Mouse (Mus musculus) embryonic facial prominence, embryonic 15.5 days (tissue): ENCODE data around the gene Pnkd. TPM values are rescaled to one million over a fixed set of nuclear protein-coding genes. Genes with fewer than 3 reads are reported as not detected.

Source experiments
- ATAC-seq: fragments of 200-750 bp; cut with Nextera tagmentation; 2 replicates; pipeline ENCODE4 v1.8.0; 2017; ENCODE audit warnings: low read depth, moderate TSS enrichment; ENCODE audit not compliant: insufficient number of reproducible peaks, low FRiP score, low TSS enrichment
- H3K27ac ChIP-seq: fragments of 300-500 bp; sonication (generic); replicated peaks from 2 replicates; pipeline ENCODE4 v1.5.1; 2015; ENCODE audit warnings: mild to moderate bottlenecking, inconsistent platforms
- H3K27me3 ChIP-seq: fragments of 300-500 bp; sonication (generic); 2 replicates; pipeline ENCODE4 v1.6.1; 2015; ENCODE audit warnings: inconsistent platforms
- H3K36me3 ChIP-seq: fragments of 300-500 bp; sonication (generic); 2 replicates; pipeline ENCODE4 v1.6.1; 2015; ENCODE audit warnings: mild to moderate bottlenecking, inconsistent platforms
- H3K4me1 ChIP-seq: fragments of 300-500 bp; sonication (generic); 2 replicates; pipeline ENCODE4 v1.6.1; 2015; ENCODE audit warnings: inconsistent platforms
- H3K4me2 ChIP-seq: fragments of 300-500 bp; sonication (generic); replicated peaks from 2 replicates; pipeline ENCODE4 v1.6.1; 2015; ENCODE audit warnings: mild to moderate bottlenecking, inconsistent platforms
- H3K4me3 ChIP-seq: fragments of 300-500 bp; sonication (generic); replicated peaks from 2 replicates; pipeline ENCODE4 v1.5.1; 2015; ENCODE audit warnings: mild to moderate bottlenecking, inconsistent platforms
- H3K9ac ChIP-seq: fragments of 300-500 bp; sonication (generic); 2 replicates; pipeline ENCODE4 v1.6.1; 2015; ENCODE audit warnings: inconsistent platforms
- H3K9me3 ChIP-seq: fragments of 300-500 bp; sonication (generic); replicated peaks from 2 replicates; pipeline ENCODE4 v1.6.1; 2016; ENCODE audit warnings: inconsistent platforms
- WGBS: fragments of 180-500 bp; shearing (Covaris S2); methylation state at CpG from one replicate; pipeline ENCODE4 v1.1.7; 2015; 5-methylcytosine and 5-hydroxymethylcytosine counted together
- polyA plus RNA-seq: library from polyadenylated mRNA; unstranded; fragments of >200 nt; fragmentation: Nextera tagmentation; extraction: Ambion mirVana; gene quantifications from 2 replicates; pipeline ENCODE4 v1.2.1, GENCODE M21; 2015

The Pnkd gene
- polyA plus RNA-seq, 1 experiment from 2014 or later, result 130 TPM

GRCm38 (mm10) chr1:74249331-74249980 is 35.3 kb upstream of the Pnkd start:
- Histone ChIP-seq H3K4me2 (no peak overlapping the region), H3K4me1 (0 out of 2 replicates have a peak, but pooled peaks cover 11% of the 10 kb centered on the region), H3K27ac (peak overlapping the region; percentile 68), H3K27me3 (no peaks in the 10 kb centered on the region), H3K9me3 (no peaks in the 10 kb centered on the region), H3K9ac (no peak overlapping the region), H3K36me3 (peaks cover 46% of the 10 kb centered on the region), H3K4me3 (no peak overlapping the region)
- WGBS, result 64% methylated on average over 5 of the region's 5 CpGs
- ATAC-seq, result no peak

GRCm38 (mm10) chr1:74250096-74250495 is 34.6 kb upstream of the Pnkd start:
- ATAC-seq, result no peak
- Histone ChIP-seq H3K4me2 (no peak overlapping the region), H3K9ac (no peak overlapping the region), H3K9me3 (no peaks in the 10 kb centered on the region), H3K27me3 (no peaks in the 10 kb centered on the region), H3K4me3 (no peak overlapping the region), H3K4me1 (0 out of 2 replicates have a peak, but pooled peaks cover 11% of the 10 kb centered on the region), H3K27ac (no peak overlapping the region), H3K36me3 (peaks cover 51% of the 10 kb centered on the region)
- WGBS, result 87% methylated on average over 4 of the region's 4 CpGs

GRCm38 (mm10) chr1:74255704-74256345 is 28.9 kb upstream of the Pnkd start:
- Histone ChIP-seq H3K4me2 (no peak overlapping the region), H3K4me3 (no peak overlapping the region), H3K9ac (no peak overlapping the region), H3K27ac (no peak overlapping the region), H3K36me3 (peaks cover 74% of the 10 kb centered on the region), H3K9me3 (no peaks in the 10 kb centered on the region), H3K27me3 (no peaks in the 10 kb centered on the region), H3K4me1 (no peaks in the 10 kb centered on the region)
- WGBS, result 94% methylated on average over 8 of the region's 8 CpGs
- ATAC-seq, result no peak

GRCm38 (mm10) chr1:74256782-74257181 is 27.9 kb upstream of the Pnkd start:
- Histone ChIP-seq H3K27ac (no peak overlapping the region), H3K4me3 (no peak overlapping the region), H3K36me3 (peaks cover 70% of the 10 kb centered on the region), H3K4me2 (no peak overlapping the region), H3K9me3 (no peaks in the 10 kb centered on the region), H3K27me3 (no peaks in the 10 kb centered on the region), H3K4me1 (no peaks in the 10 kb centered on the region), H3K9ac (no peak overlapping the region)
- ATAC-seq, result no peak
- WGBS, result 61% methylated on average over 4 of the region's 4 CpGs

- Histone ChIP-seq H3K36me3 (peaks cover 86% of the 10 kb centered on the region), H3K27ac (no peak overlapping the region), H3K4me1 (no peaks in the 10 kb centered on the region), H3K4me2 (no peak overlapping the region), H3K4me3 (no peak overlapping the region), H3K9me3 (no peaks in the 10 kb centered on the region), H3K9ac (no peak overlapping the region), H3K27me3 (no peaks in the 10 kb centered on the region)
- ATAC-seq, result no peak
- WGBS, result 86% methylated on average over 6 of the region's 6 CpGs
These were observed 22.2 kb upstream of the Pnkd start for GRCm38 (mm10) chr1:74262510-74262909.

- no peaks in the 10 kb centered on the region for H3K4me1 ChIP-seq
- H3K27ac ChIP-seq, result no peak overlapping the region
- ATAC-seq, result no peak
- H3K27me3 ChIP-seq, result no peaks in the 10 kb centered on the region
- no peak overlapping the region for H3K4me2 ChIP-seq
- no peak overlapping the region for H3K9ac ChIP-seq
- no peaks in the 10 kb centered on the region for H3K9me3 ChIP-seq
- 87% methylated on average over 8 of the region's 8 CpGs for WGBS
- no peak overlapping the region for H3K4me3 ChIP-seq
- H3K36me3 ChIP-seq, result peaks cover 53% of the 10 kb centered on the region
These were observed 16.0 kb upstream of the Pnkd start for GRCm38 (mm10) chr1:74268750-74269149.

GRCm38 (mm10) chr1:74271659-74272058 is 13.1 kb upstream of the Pnkd start:
- Histone ChIP-seq H3K27me3 (no peaks in the 10 kb centered on the region), H3K9me3 (no peaks in the 10 kb centered on the region), H3K27ac (no peak overlapping the region), H3K9ac (no peak overlapping the region), H3K4me3 (no peak overlapping the region), H3K4me2 (no peak overlapping the region), H3K4me1 (peaks cover 11% of the 10 kb centered on the region; the same call in 1 of the 2 replicates), H3K36me3 (peaks cover 25% of the 10 kb centered on the region)
- ATAC-seq, result no peak
- WGBS, result 70% methylated on average over 4 of the region's 4 CpGs

- H3K9me3 ChIP-seq, result no peaks in the 10 kb centered on the region
- WGBS, result 14% methylated on average over 9 of the region's 9 CpGs
- peak; percentile 13; the same call in 1 of the 2 replicates for ATAC-seq
- H3K27me3 ChIP-seq, result no peaks in the 10 kb centered on the region
- H3K4me1 ChIP-seq, result peaks cover 11% of the 10 kb centered on the region; the same call in 1 of the 2 replicates
- 0 out of 2 replicates have a peak overlapping the region, but pooled peaks have one; percentile 9 for H3K27ac ChIP-seq
- H3K36me3 ChIP-seq, result peaks cover 12% of the 10 kb centered on the region
- H3K9ac ChIP-seq, result no peak overlapping the region
- H3K4me3 ChIP-seq, result no peak overlapping the region
- no peak overlapping the region for H3K4me2 ChIP-seq
These were observed 9.7 kb upstream of the Pnkd start for GRCm38 (mm10) chr1:74275015-74275414.

- no peak for ATAC-seq
- Histone ChIP-seq H3K4me2 (no peak overlapping the region), H3K4me1 (peaks cover 11% of the 10 kb centered on the region; the same call in 1 of the 2 replicates), H3K9ac (no peak overlapping the region), H3K9me3 (no peaks in the 10 kb centered on the region), H3K4me3 (no peak overlapping the region), H3K27ac (no peak overlapping the region), H3K27me3 (no peaks in the 10 kb centered on the region), H3K36me3 (peaks cover 32% of the 10 kb centered on the region)
- WGBS, result 62% methylated on average over 6 of the region's 6 CpGs
These were observed 7.7 kb upstream of the Pnkd start for GRCm38 (mm10) chr1:74277041-74277440.

- WGBS, result 52% methylated on average over 8 of the region's 8 CpGs
- Histone ChIP-seq H3K4me3 (no peak overlapping the region), H3K9ac (no peak overlapping the region)
These were observed 6.7 kb upstream of the Pnkd start for GRCm38 (mm10) chr1:74277883-74278537.

GRCm38 (mm10) chr1:74278538-74278937 is 6.2 kb upstream of the Pnkd start, which contains the start of gene Gpbar1:
TSS of gene Gpbar1 (plus strand) at chr1:74278550.
- Histone ChIP-seq H3K4me1 (peaks cover 22% of the 10 kb centered on the region), H3K4me3 (no peak within 1 kb of the TSS), H3K36me3 (peaks cover 46% of the 10 kb centered on the region), H3K4me2 (no peak within 1 kb of the TSS), H3K9me3 (no peaks in the 10 kb centered on the region), H3K27me3 (no peaks in the 10 kb centered on the region), H3K9ac (no peak within 1 kb of the TSS), H3K27ac (no peak within 1 kb of the TSS)
- no peak for ATAC-seq
- WGBS, result 90% methylated on average over 10 of the region's 10 CpGs

More at GRCm38 (mm10) chr1:74277883-74278537, 6.7 kb upstream of the Pnkd start:
- Histone ChIP-seq H3K4me1 (peaks cover 18% of the 10 kb centered on the region), H3K36me3 (peaks cover 42% of the 10 kb centered on the region), H3K27me3 (no peaks in the 10 kb centered on the region), H3K9me3 (no peaks in the 10 kb centered on the region), H3K4me2 (no peak overlapping the region), H3K27ac (no peak overlapping the region)
- no peak for ATAC-seq
